Mouse (Mus musculus): Measurements from ENCODE around the gene Me1. TPM values are rescaled to one million over a fixed set of nuclear protein-coding genes. Genes with fewer than 3 reads are reported as not detected.
A peak's percentile ranks its signal among the peaks of the same experiment; 100 is the strongest.

Gene Me1
- polyA plus RNA-seq, 1 experiment from 2014 or later = 48.7 TPM

DNA sequence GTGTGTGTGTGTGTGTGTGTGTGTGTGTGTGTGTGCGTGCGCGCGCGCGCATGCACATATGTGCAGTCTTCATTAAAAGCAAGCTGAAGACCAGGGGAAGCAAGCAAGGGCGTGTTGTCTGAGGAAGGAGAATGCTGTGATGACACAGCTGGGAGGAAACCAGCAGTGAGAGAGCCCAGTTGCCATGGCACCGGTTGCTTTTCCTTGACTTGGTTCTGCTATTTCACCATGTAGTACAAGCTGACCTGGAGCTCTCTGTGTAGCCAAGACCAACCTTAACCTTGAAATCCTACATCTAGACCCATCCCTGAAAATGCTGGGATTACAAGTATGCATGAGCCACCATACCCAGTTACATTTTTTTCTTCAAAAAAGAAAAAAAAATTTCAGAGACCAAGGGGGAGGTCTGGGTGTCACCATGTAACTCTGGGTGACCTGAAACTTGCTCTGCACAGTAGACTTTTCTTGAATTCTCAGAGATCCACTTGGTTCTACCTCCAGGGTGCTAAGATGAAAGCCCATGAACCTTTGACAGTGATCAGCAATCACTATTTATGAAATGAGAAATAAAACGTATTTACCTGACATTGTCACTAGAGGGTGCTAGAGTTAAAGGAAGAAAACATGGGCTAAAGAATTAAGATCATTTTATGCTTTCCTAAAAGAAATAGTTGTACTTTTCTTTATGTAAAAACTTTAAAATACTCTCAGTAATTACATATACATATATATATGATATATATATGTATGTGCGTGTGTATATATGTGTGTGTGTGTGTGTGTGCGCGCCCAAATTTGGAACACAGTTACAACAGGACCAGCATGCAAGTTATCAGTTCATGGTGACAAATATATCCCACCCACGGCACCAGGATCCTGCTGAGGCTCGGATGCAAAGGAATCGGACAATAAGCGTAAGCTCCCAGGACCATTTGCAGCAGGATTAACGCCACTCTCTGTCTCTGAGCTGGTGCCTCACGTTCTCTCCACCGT lies 102.8 kb downstream of the Me1 start:
- Histone ChIP-seq H3K4me1 (ENCODE audit: insufficient read depth, low read depth, low read length) (no peaks in the 10 kb centered on the region), H3K4me3 (ENCODE audit: low read depth, low read length) (no peak overlapping the region), H3K27ac (ENCODE audit: low read length) (no peak overlapping the region), H3K4me2 (replicated peaks; ENCODE audit: low read depth, low read length) (no peak overlapping the region), H3K36me3 (ENCODE audit: insufficient read depth, low read length) (no peaks in the 10 kb centered on the region), H3K27me3 (replicated peaks; ENCODE audit: insufficient read depth, low read length) (no peaks in the 10 kb centered on the region), H3K9ac (replicated peaks; ENCODE audit: low read depth) (no peak overlapping the region), H3K9me3 (ENCODE audit: low read length) (no peaks in the 10 kb centered on the region)
- ATAC-seq (no peak), DNase-seq (ENCODE audit: low spot score) (peak; percentile 79)
- peak; percentile 70 for TF ChIP-seq CTCF (IDR thresholded peaks at IDR 0.05)
- TF ChIP-seq EP300 (IDR thresholded peaks at IDR 0.05) = no peak
- 71% methylated on average over 19 of the region's 19 CpGs for WGBS

DNA sequence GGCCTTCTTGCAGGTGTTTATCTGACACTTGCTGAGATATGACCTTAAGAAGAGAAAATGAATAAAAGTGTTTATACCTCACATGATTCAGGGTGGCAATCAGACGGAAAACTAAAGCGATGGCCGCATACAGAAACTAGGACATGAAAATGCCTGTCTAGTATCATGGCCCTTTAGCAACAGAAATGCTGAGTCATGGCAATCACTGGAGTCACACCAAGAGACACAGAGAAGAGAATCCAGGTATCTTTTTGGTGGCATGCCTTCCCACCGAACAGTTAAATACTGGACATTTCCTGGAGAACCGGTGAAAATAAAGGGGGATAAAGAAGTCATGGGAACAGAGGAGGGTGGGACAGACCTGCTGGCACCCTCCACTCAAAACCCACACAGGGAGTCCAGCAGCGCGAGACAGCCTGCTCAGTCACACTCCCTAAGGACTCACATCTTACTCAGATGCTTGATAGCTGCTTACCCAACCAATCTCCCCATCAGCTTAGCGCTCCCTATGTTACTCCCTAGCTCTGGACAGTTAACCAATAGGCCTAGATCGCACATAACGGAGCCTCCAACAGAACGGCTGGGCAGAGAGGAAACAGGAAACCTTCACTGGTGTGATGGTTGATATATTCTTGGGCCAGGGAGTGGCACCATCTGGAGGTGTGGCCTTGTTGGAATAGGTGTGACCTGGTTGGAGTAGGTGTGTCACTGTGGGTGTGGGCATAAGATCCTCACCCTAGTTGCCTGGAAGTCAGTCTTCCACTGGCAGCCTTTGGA lies 108.5 kb downstream of the Me1 start:
- no peak overlapping the region for H3K4me3 ChIP-seq (ENCODE audit: low read depth, low read length)
- H3K36me3 ChIP-seq (ENCODE audit: insufficient read depth, low read length) = no peaks in the 10 kb centered on the region
- no peak overlapping the region for H3K9ac ChIP-seq (replicated peaks; ENCODE audit: low read depth)
- H3K27ac ChIP-seq (ENCODE audit: low read length) = no peak overlapping the region
- no peak overlapping the region for H3K4me2 ChIP-seq (replicated peaks; ENCODE audit: low read depth, low read length)
- no peaks in the 10 kb centered on the region for H3K27me3 ChIP-seq (replicated peaks; ENCODE audit: insufficient read depth, low read length)
- H3K4me1 ChIP-seq (ENCODE audit: insufficient read depth, low read depth, low read length) = no peaks in the 10 kb centered on the region
- no peak for DNase-seq (ENCODE audit: low spot score)
- no peak for ATAC-seq
- WGBS = 89% methylated on average over 11 of the region's 11 CpGs
- TF ChIP-seq EP300 (IDR thresholded peaks at IDR 0.05) = no peak
- TF ChIP-seq CTCF (IDR thresholded peaks at IDR 0.05) = no peak
- H3K9me3 ChIP-seq (ENCODE audit: low read length) = no peaks in the 10 kb centered on the region

DNA sequence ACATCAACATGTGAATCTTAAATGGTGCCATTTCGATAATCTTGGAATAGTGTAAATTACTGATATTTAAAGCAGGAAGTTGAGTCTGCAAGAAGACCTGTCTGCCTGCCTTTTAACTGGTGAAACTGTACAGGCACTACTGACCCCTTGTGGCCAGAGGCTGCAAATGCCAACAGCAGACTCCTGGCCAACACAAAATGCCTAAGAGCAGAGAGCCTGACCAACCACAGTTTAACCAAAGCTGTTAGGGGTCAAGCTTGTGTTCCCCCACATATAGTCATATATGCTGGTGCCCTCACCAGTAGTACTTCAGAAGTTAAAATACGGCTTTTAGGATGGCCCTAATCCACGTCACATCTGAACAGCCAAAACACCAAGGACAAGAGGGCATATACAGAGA lies 112.0 kb downstream of the Me1 start:
- H3K4me2 ChIP-seq (replicated peaks; ENCODE audit: low read depth, low read length) = no peak overlapping the region
- 44% methylated on average over 3 of the region's 3 CpGs for WGBS
- ATAC-seq (no peak; the same call in 1 of the 2 replicates), DNase-seq (ENCODE audit: low spot score) (peak; percentile 78)
- no peaks in the 10 kb centered on the region for H3K36me3 ChIP-seq (ENCODE audit: insufficient read depth, low read length)
- H3K9ac ChIP-seq (replicated peaks; ENCODE audit: low read depth) = no peak overlapping the region
- TF ChIP-seq CTCF (IDR thresholded peaks at IDR 0.05) = peak; percentile 95
- no peak for TF ChIP-seq EP300 (IDR thresholded peaks at IDR 0.05)
- H3K4me1 ChIP-seq (ENCODE audit: insufficient read depth, low read depth, low read length) = no peaks in the 10 kb centered on the region
- H3K27ac ChIP-seq (ENCODE audit: low read length) = no peak overlapping the region
- no peak overlapping the region for H3K4me3 ChIP-seq (ENCODE audit: low read depth, low read length)
- no peaks in the 10 kb centered on the region for H3K27me3 ChIP-seq (replicated peaks; ENCODE audit: insufficient read depth, low read length)
- H3K9me3 ChIP-seq (ENCODE audit: low read length) = no peaks in the 10 kb centered on the region

- H3K9ac ChIP-seq (replicated peaks; ENCODE audit: low read depth) = no peak overlapping the region
- H3K36me3 ChIP-seq (ENCODE audit: insufficient read depth, low read length) = no peaks in the 10 kb centered on the region
- WGBS = 61% methylated on average over 10 of the region's 10 CpGs
- no peak overlapping the region for H3K27ac ChIP-seq (ENCODE audit: low read length)
- ATAC-seq (no peak), DNase-seq (ENCODE audit: low spot score) (no peak)
- H3K27me3 ChIP-seq (replicated peaks; ENCODE audit: insufficient read depth, low read length) = no peaks in the 10 kb centered on the region
- H3K4me3 ChIP-seq (ENCODE audit: low read depth, low read length) = no peak overlapping the region
- TF ChIP-seq EP300 (IDR thresholded peaks at IDR 0.05) = no peak
- TF ChIP-seq CTCF (IDR thresholded peaks at IDR 0.05) = no peak
- no peak overlapping the region for H3K4me2 ChIP-seq (replicated peaks; ENCODE audit: low read depth, low read length)
- H3K4me1 ChIP-seq (ENCODE audit: insufficient read depth, low read depth, low read length) = no peaks in the 10 kb centered on the region
- no peaks in the 10 kb centered on the region for H3K9me3 ChIP-seq (ENCODE audit: low read length)
These were observed 116.1 kb downstream of the Me1 start for GRCm38 (mm10) chr9:86579657-86580056.

DNA sequence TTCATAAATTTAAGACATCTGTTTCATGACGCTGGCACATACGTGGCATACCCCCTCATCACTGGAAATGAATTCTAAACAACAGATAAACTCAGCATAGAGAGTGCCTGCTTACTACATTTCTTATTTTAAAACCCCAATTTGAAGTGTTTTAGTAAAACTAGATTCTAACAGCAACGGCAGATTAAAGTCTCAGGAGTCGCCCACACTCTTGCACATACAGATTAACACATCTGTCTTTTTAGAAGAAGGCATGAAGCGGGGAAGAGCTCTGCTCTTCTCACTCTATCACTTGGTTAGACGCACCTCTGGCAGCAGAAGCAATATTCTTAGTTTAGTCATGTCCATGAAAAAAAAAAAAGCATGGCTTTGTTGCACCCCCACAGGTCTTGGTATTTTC lies 120.6 kb downstream of the Me1 start:
- ATAC-seq (no peak), DNase-seq (ENCODE audit: low spot score) (no peak)
- H3K9ac ChIP-seq (replicated peaks; ENCODE audit: low read depth) = no peak overlapping the region
- H3K4me3 ChIP-seq (ENCODE audit: low read depth, low read length) = no peak overlapping the region
- no peaks in the 10 kb centered on the region for H3K27me3 ChIP-seq (replicated peaks; ENCODE audit: insufficient read depth, low read length)
- H3K27ac ChIP-seq (ENCODE audit: low read length) = no peak overlapping the region
- WGBS = 82% methylated on average over 6 of the region's 6 CpGs
- H3K9me3 ChIP-seq (ENCODE audit: low read length) = no peaks in the 10 kb centered on the region
- peaks cover 5% of the 10 kb centered on the region; the same call in 1 of the 2 replicates for H3K4me1 ChIP-seq (ENCODE audit: insufficient read depth, low read depth, low read length)
- no peaks in the 10 kb centered on the region for H3K36me3 ChIP-seq (ENCODE audit: insufficient read depth, low read length)
- TF ChIP-seq EP300 (IDR thresholded peaks at IDR 0.05) = no peak
- no peak for TF ChIP-seq CTCF (IDR thresholded peaks at IDR 0.05)
- no peak overlapping the region for H3K4me2 ChIP-seq (replicated peaks; ENCODE audit: low read depth, low read length)

All from lung, postnatal 0 days (tissue).